Mouse (Mus musculus): ENCODE data around the gene B4galnt3.

DNA sequence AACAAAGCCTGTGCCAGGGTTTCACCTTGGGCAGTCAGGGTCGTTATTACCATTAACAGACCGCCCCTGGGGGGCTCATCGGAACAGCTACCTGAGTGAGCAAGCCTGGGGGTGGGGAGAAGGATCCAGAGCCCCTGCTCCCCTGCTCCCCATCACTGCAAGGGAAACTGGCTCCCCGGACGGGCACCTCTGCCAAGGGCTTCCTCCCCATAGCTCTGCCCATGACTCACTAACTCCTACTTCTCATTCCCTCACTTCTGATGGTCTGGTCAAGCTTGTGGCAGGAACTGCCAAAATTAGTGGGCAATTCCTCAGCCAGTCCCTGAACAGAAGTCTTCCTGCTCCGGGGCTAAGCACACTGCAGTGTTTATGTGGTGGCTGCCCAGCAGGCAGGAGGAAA is 19.1 kb downstream of the B4galnt3 start:
- TF ChIP-seq CTCF (IDR thresholded peaks at IDR 0.05; ENCODE audit: low read depth) (no peak), EP300 (IDR thresholded peaks at IDR 0.05; ENCODE audit: low read depth) (no peak)

Measured in liver, postnatal 0 days (tissue).